Mouse (Mus musculus): Measurements from ENCODE around the gene Prtn3.

DNA sequence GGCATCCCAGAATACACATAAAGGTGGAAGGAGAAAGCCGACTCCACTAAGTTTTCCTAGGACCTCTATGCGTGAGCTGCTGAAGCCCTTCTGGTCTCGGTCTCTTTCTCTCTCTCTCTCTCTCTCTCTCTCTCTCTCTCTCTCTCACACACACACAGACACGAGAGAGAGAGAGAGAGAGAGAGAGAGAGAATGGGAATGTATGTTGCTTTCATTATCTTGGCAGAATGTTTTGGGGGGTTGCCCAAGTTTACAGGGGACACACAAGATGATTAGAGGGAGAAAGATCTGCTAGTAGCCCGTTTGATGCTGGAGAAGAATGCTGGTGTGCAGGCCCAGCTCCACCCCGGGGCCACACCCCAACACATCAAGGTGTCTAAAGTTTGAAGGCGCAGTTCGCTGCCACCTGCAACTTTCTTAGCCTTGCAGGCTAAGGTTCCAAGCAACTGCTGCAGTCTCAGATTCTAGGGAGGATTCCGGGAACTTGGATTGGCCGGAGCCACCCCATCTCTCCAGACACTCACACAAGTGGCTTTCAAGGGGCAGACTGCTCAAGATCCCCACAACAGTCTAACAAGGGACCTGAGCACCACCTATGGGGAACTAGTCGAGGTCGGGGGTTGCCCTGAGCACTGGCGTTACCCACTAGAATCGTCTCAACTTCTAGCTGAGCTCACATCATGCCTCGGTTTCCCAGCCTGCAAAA, 51.7 kb downstream of the Prtn3 start:
- TF ChIP-seq TCF12 (IDR thresholded peaks at IDR 0.05; ENCODE audit: insufficient read depth, poor library complexity, severe bottlenecking) (no peak), USF1 (IDR thresholded peaks at IDR 0.05; ENCODE audit: low read depth) (no peak), POLR2A (IDR thresholded peaks at IDR 0.05; ENCODE audit: insufficient read length, low read depth) (no peak), POLR2AphosphoS2 (IDR thresholded peaks at IDR 0.05; ENCODE audit: insufficient read length, low read depth) (no peak), REST (IDR thresholded peaks at IDR 0.05; ENCODE audit: insufficient read depth, insufficient read length) (no peak)

All from myocyte (in vitro differentiated cells).